In genomic region chr10:122680387-122681084, GRCm38 (mm10) we compare ENCODE assay signal across 8 mouse cellular contexts. TPM values are rescaled to one million over a fixed set of nuclear protein-coding genes. Genes with fewer than 3 reads are reported as not detected.
A peak's percentile ranks its signal among the peaks of the same experiment; 100 is the strongest.
DNase-seq lines count a peak whose midpoint lies in the region; ATAC-seq lines count a peak whose summit lies in the region.

No protein-coding gene starts in this region.

- peak; percentile 15 for DNase-seq in ZHBTc4 (ENCODE audit: low read depth, low spot score)
- DNase-seq in cerebellum, postnatal 10 days = peak; percentile 83 to 85
- peak; percentile 36 to 48 for DNase-seq in frontal cortex, postnatal 25 days (ENCODE audit: low spot score in 2 of 2)
- peak; percentile 61 for DNase-seq in intestine, embryonic 14.5 days (ENCODE audit: low spot score)
- peak; percentile 68 to 75 for DNase-seq in left cerebral cortex, adult 18-20 months (ENCODE audit: low spot score in 2 of 2)
- DNase-seq in lung, postnatal 25 days (ENCODE audit: low spot score) = peak; percentile 7
- DNase-seq in right cerebral cortex, postnatal 14 days = peak; percentile 65
- DNase-seq in ovary, postnatal 10 days (ENCODE audit: low spot score) = no peak

- H3K4me3 ChIP-seq in intestine, embryonic 14.5 days (ENCODE audit: low read depth, low read length) = peak overlapping the region; percentile 67

- H3K27ac ChIP-seq in intestine, embryonic 14.5 days (ENCODE audit: low read depth) = no peak overlapping the region

- 8% methylated on average over 19 of the region's 19 CpGs for WGBS in intestine, embryonic 14.5 days

- peak overlapping the region; percentile 90 for H3K4me2 ChIP-seq in intestine, embryonic 14.5 days (ENCODE audit: low read length)

- no peak for ATAC-seq in intestine, embryonic 14.5 days (replicated peaks; ENCODE audit: low FRiP score, low TSS enrichment, low read depth)

- H3K4me1 ChIP-seq in intestine, embryonic 14.5 days (replicated peaks; ENCODE audit: control insufficient read depth, insufficient read depth, low read length) = peaks cover 8% of the 10 kb centered on the region

- no peaks in the 10 kb centered on the region for H3K36me3 ChIP-seq in intestine, embryonic 14.5 days (ENCODE audit: control insufficient read depth, insufficient read depth, low read length)

- H3K9me3 ChIP-seq in intestine, embryonic 14.5 days (ENCODE audit: control insufficient read depth, low read length) = no peaks in the 10 kb centered on the region

- H3K9ac ChIP-seq in intestine, embryonic 14.5 days (ENCODE audit: low read length) = peak overlapping the region; percentile 63

- H3K27me3 ChIP-seq in intestine, embryonic 14.5 days (replicated peaks; ENCODE audit: control insufficient read depth, insufficient read depth, low read length) = peaks cover 13% of the 10 kb centered on the region; the same call in 1 of the 2 replicates

RNA-seq across cellular contexts. Expression of gene Ppm1h, which starts 2.0 kb away (rescaled TPM):
- 12.4 and 13.2 TPM in 2 replicates for polyA plus RNA-seq in intestine, embryonic 14.5 days (2014; fragmentation: Nextera tagmentation; extraction: Ambion mirVana)
- total RNA-seq in left cerebral cortex, adult 18-20 months (2021) = 10 to 100 TPM; 87.4 to 88.5 TPM
